Mouse (Mus musculus) midbrain, embryonic 11.5 days (tissue): ENCODE measurements at regions not wholly inside any gene's neighbourhood (a gene's known extent, or its start where the extent isn't known, plus 50 kb on each side); places are given as distances from the start of the nearest gene placed in this dataset.

ENCODE experiments used
- ATAC-seq: fragments of 200-750 bp; cut with Nextera tagmentation; 2 replicates; pipeline ENCODE4 v1.8.0; 2017; ENCODE audit warnings: moderate TSS enrichment, moderate library complexity; ENCODE audit not compliant: low FRiP score
- DNase-seq: peaks from one replicate; pipeline ENCODE4 v3.0.0; 2015; ENCODE audit warnings: low spot score; ENCODE audit errors: missing footprints
- H3K27ac ChIP-seq: fragments of 300-500 bp; sonication (generic); 2 replicates; pipeline ENCODE4 v1.5.1; 2014; ENCODE audit warnings: low read depth, low read length
- H3K27me3 ChIP-seq: fragments of 300-500 bp; sonication (generic); 2 replicates; pipeline ENCODE4 v1.6.1; 2014; ENCODE audit warnings: mild to moderate bottlenecking, low read length, moderate library complexity, mixed read lengths; ENCODE audit not compliant: control insufficient read depth, insufficient read depth
- H3K36me3 ChIP-seq: fragments of 300-500 bp; sonication (generic); 2 replicates; pipeline ENCODE4 v1.6.1; 2014; ENCODE audit warnings: mild to moderate bottlenecking, low read length, moderate library complexity, mixed read lengths; ENCODE audit not compliant: control insufficient read depth, insufficient read depth
- H3K4me1 ChIP-seq: fragments of 300-500 bp; sonication (generic); 2 replicates; pipeline ENCODE4 v1.6.1; 2014; ENCODE audit warnings: low read length; ENCODE audit not compliant: control insufficient read depth, insufficient read depth
- H3K4me2 ChIP-seq: fragments of 300-500 bp; sonication (generic); 2 replicates; pipeline ENCODE4 v1.6.1; 2014; ENCODE audit warnings: mild to moderate bottlenecking, moderate library complexity
- H3K4me3 ChIP-seq: fragments of 300-500 bp; sonication (generic); 2 replicates; pipeline ENCODE4 v1.5.1; 2014; ENCODE audit warnings: low read depth, low read length
- H3K9ac ChIP-seq: fragments of 300-500 bp; sonication (generic); 2 replicates; pipeline ENCODE4 v1.6.1; 2014; ENCODE audit warnings: low read length
- H3K9me3 ChIP-seq: fragments of 300-500 bp; sonication (generic); 2 replicates; pipeline ENCODE4 v1.6.1; 2016; ENCODE audit warnings: low read length; ENCODE audit not compliant: control insufficient read depth
- WGBS: fragments of 180-500 bp; shearing (Covaris S2); extraction: QIAGEN DNeasy Blood & Tissue Kit; methylation state at CpG from one replicate; pipeline ENCODE4 v1.1.7; 2014; 5-methylcytosine and 5-hydroxymethylcytosine counted together

DNA sequence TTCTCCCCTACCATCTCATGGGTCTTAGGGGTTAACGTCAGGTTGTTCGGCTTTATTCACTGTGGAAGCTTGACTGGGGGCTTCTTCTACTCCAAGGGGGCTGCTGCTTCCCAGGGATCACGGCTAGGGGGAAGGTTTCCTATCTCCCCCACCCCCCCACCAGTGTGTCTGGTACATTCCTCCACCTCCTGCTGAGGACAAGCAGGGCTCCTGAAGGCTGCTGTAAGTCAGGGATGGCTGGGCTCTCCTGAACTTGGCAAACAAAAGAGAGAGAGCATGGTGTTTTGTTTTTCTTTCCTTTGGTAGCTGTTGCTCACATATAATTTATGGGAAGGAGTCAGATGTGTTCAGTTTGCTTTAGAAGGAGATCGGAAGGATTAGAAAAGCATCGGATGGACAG is 54.7 kb upstream of the Commd3 start:
- no peaks in the 10 kb centered on the region for H3K4me1 ChIP-seq
- peaks cover 2% of the 10 kb centered on the region; the same call in 1 of the 2 replicates for H3K27me3 ChIP-seq
- H3K4me2 ChIP-seq, result no peak overlapping the region
- no peaks in the 10 kb centered on the region for H3K36me3 ChIP-seq
- 23% methylated on average over 5 of the region's 5 CpGs for WGBS
- H3K9me3 ChIP-seq, result no peaks in the 10 kb centered on the region
- H3K27ac ChIP-seq, result no peak overlapping the region
- DNase-seq (peak; percentile 76), ATAC-seq (no peak)
- no peak overlapping the region for H3K9ac ChIP-seq
- no peak overlapping the region for H3K4me3 ChIP-seq

DNA sequence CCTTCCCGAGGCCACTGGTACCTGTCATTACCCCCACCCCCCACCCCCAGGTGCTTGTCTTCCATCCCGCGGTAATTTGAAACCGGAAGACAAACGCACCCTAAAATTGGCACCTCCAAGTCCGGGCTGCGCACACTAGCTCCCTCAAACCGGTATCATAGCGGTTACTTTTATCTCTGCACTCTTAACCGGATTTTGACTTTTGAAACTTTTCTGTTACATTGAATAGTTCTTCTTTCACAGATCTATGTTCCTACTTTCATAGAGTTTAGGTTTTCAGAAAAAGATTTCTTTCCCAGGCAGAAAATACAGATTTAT is 62.4 kb upstream of the Commd3 start:
- Histone ChIP-seq H3K9me3 (no peaks in the 10 kb centered on the region), H3K27me3 (peaks cover 52% of the 10 kb centered on the region), H3K4me3 (no peak overlapping the region; the same call in 1 of the 2 replicates), H3K4me2 (peak overlapping the region; percentile 72), H3K4me1 (peaks cover 14% of the 10 kb centered on the region), H3K27ac (no peak overlapping the region), H3K9ac (no peak overlapping the region), H3K36me3 (no peaks in the 10 kb centered on the region)
- ATAC-seq, result no peak
- no peak for DNase-seq
- WGBS, result 2% methylated on average over 10 of the region's 10 CpGs

DNA sequence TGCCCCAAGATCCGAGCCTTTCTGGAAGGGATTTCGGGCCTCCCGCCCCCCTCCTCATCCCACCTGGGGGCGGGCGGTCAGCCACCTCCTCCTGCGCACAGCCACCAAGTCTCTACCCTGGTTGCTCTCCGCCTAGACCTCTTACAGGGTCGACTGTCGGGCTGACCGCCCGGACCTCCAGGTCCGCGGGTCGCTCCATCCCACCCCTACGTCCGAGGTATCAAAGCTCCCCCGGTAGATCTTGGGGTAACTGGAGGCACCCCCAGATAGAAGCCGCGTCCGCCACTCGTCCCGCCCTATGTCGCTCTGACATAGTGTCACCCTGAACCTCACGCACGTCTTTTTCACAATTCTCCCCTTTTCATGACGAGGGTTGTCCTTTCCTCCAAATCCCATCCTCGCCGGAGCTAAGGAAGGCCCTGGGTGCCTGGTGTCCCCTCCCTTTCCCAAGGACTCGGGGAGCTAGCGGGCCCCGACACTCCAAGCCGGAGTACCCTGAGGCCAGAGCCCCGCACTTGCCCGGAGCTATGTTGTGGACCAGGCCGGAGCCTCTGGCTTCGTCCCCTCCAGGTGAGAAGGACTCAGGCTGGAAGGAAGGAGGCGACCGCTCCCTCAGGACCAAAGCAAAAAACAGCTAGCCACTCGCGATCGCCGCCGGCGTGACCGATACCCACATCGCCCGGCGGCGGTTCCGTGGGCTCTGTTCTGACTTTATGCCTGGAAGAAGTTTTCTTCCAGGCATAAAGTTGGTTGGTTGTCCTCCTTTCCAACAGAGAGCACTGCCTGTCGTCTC is 62.9 kb upstream of the Commd3 start:
- DNase-seq, result peak; percentile 94
- no peaks in the 10 kb centered on the region for H3K9me3 ChIP-seq
- peak overlapping the region; percentile 72 for H3K4me2 ChIP-seq
- ATAC-seq, result peak; percentile 72
- H3K4me3 ChIP-seq, result peak overlapping the region; percentile 37
- H3K4me1 ChIP-seq, result peaks cover 14% of the 10 kb centered on the region
- H3K27ac ChIP-seq, result no peak overlapping the region
- WGBS, result under 1% methylated on average over 51 of the region's 51 CpGs
- H3K9ac ChIP-seq, result peak overlapping the region; percentile 55
- H3K27me3 ChIP-seq, result peaks cover 52% of the 10 kb centered on the region
- H3K36me3 ChIP-seq, result no peaks in the 10 kb centered on the region

- peak; percentile 97 for DNase-seq
These were observed 63.7 kb upstream of the Commd3 start for GRCm38 (mm10) chr2:18608260-18609074.

GRCm38 (mm10) chr2:18607586-18608259 is 64.5 kb upstream of the Commd3 start:
- peak; percentile 89 for DNase-seq
- 2% methylated on average over 14 of the region's 14 CpGs for WGBS

More at GRCm38 (mm10) chr2:18608260-18609074, 63.7 kb upstream of the Commd3 start:
- H3K4me1 ChIP-seq, result peaks cover 14% of the 10 kb centered on the region
- peak overlapping the region; percentile 55 for H3K9ac ChIP-seq
- H3K36me3 ChIP-seq, result no peaks in the 10 kb centered on the region
- WGBS, result under 1% methylated on average over 29 of the region's 29 CpGs
- no peak overlapping the region for H3K27ac ChIP-seq
- no peaks in the 10 kb centered on the region for H3K9me3 ChIP-seq
- peak; percentile 80 for ATAC-seq
- peaks cover 52% of the 10 kb centered on the region for H3K27me3 ChIP-seq
- peak overlapping the region; percentile 37 for H3K4me3 ChIP-seq
- H3K4me2 ChIP-seq, result peak overlapping the region; percentile 72

GRCm38 (mm10) chr2:18607088-18607487 is 65.1 kb upstream of the Commd3 start:
- Histone ChIP-seq H3K36me3 (no peaks in the 10 kb centered on the region), H3K4me3 (no peak overlapping the region), H3K9ac (no peak overlapping the region), H3K4me2 (peak overlapping the region; percentile 72), H3K27ac (no peak overlapping the region), H3K27me3 (peaks cover 49% of the 10 kb centered on the region), H3K9me3 (no peaks in the 10 kb centered on the region), H3K4me1 (peaks cover 14% of the 10 kb centered on the region)
- 2% methylated on average over 6 of the region's 6 CpGs for WGBS
- no peak for ATAC-seq
- no peak for DNase-seq

More at GRCm38 (mm10) chr2:18607586-18608259, 64.5 kb upstream of the Commd3 start:
- H3K4me1 ChIP-seq, result peaks cover 14% of the 10 kb centered on the region
- H3K4me3 ChIP-seq, result peak overlapping the region; percentile 37
- H3K9me3 ChIP-seq, result no peaks in the 10 kb centered on the region
- peaks cover 52% of the 10 kb centered on the region for H3K27me3 ChIP-seq
- H3K4me2 ChIP-seq, result peak overlapping the region; percentile 72
- H3K27ac ChIP-seq, result no peak overlapping the region
- H3K36me3 ChIP-seq, result no peaks in the 10 kb centered on the region
- ATAC-seq, result peak; percentile 64
- H3K9ac ChIP-seq, result peak overlapping the region; percentile 55

GRCm38 (mm10) chr2:18592221-18592620 is 80.0 kb upstream of the Commd3 start:
- Histone ChIP-seq H3K4me2 (no peak overlapping the region), H3K36me3 (no peaks in the 10 kb centered on the region), H3K9ac (no peak overlapping the region), H3K4me3 (no peak overlapping the region), H3K9me3 (no peaks in the 10 kb centered on the region), H3K4me1 (0 out of 2 replicates have a peak, but pooled peaks cover 2% of the 10 kb centered on the region), H3K27me3 (no peaks in the 10 kb centered on the region), H3K27ac (no peak overlapping the region)
- DNase-seq, result no peak
- ATAC-seq, result no peak
- WGBS, result 77% methylated on average over 4 of the region's 4 CpGs

DNA sequence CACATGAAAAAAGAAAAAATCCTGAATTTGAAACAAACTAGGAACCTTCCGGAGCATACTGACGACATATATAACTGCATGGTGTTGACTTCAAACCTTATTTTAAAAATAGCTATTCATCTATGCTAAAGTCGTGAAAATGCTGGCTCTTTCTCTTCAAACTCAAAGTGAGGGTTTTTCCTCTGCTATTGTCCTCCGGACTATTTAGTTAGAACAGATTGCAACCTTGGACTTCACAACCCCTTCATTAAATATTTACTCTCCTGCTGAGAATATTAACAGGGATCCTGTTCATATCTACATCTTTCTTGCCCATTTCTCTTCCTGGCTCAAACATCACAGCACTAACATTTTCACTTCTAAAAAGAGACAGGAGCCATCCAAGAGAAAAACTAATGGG is 84.0 kb upstream of the Commd3 start:
- WGBS, result 6% methylated on average over 4 of the region's 4 CpGs
- ATAC-seq, result no peak
- H3K9ac ChIP-seq, result peak overlapping the region; percentile 47; the same call in 1 of the 2 replicates
- no peaks in the 10 kb centered on the region for H3K27me3 ChIP-seq
- no peaks in the 10 kb centered on the region for H3K9me3 ChIP-seq
- DNase-seq, result no peak
- peak overlapping the region; percentile 63 for H3K4me2 ChIP-seq
- 0 out of 2 replicates have a peak, but pooled peaks cover 2% of the 10 kb centered on the region for H3K4me1 ChIP-seq
- peak overlapping the region; percentile 55 for H3K4me3 ChIP-seq
- H3K27ac ChIP-seq, result no peak overlapping the region
- H3K36me3 ChIP-seq, result no peaks in the 10 kb centered on the region
